Comparison of ENCODE assay signal across 16 mouse cellular contexts in genomic region chr5:98523783-98524182, GRCm38 (mm10). TPM values are rescaled to one million over a fixed set of nuclear protein-coding genes. Genes with fewer than 3 reads are reported as not detected.
"Had no signal": no experiment of that assay in that cellular context is flagged by ENCODE, and none has a peak within 500 bp of the region (broad histone marks: within the 10 kb centered on the region; RNA-seq: fewer than 3 reads in every experiment).

No protein-coding gene starts in this region.

- H3K27me3 ChIP-seq: hindbrain, embryonic 12.5 days; limb, embryonic 12.5 days; liver, embryonic 12.5 days; lung, embryonic 15.5 days; midbrain, embryonic 12.5 days; neural tube, embryonic 13.5 days had no signal

- ATAC-seq: hindbrain, embryonic 16.5 days; inflammation-experienced regulatory T-cells, adult 6 months; liver, embryonic 12.5 days; midbrain, embryonic 16.5 days had no signal

- H3K9me3 ChIP-seq: hindbrain, embryonic 12.5 days; limb, embryonic 12.5 days; liver, embryonic 12.5 days; lung, embryonic 15.5 days; midbrain, embryonic 12.5 days; neural tube, embryonic 13.5 days had no signal

- H3K9ac ChIP-seq: hindbrain, embryonic 12.5 days; limb, embryonic 12.5 days; liver, embryonic 12.5 days; lung, embryonic 15.5 days; midbrain, embryonic 12.5 days; neural tube, embryonic 13.5 days had no signal

- H3K27ac ChIP-seq: hindbrain, embryonic 12.5 days; layer of hippocampus, adult 2 months; limb, embryonic 12.5 days; liver, embryonic 12.5 days; lung, embryonic 15.5 days; midbrain, embryonic 12.5 days; neural tube, embryonic 13.5 days had no signal

- H3K4me1 ChIP-seq: hindbrain, embryonic 12.5 days; limb, embryonic 12.5 days; liver, embryonic 12.5 days; lung, embryonic 15.5 days; midbrain, embryonic 12.5 days; neural tube, embryonic 13.5 days had no signal

- H3K4me2 ChIP-seq: hindbrain, embryonic 12.5 days; limb, embryonic 12.5 days; liver, embryonic 12.5 days; lung, embryonic 15.5 days; midbrain, embryonic 12.5 days; neural tube, embryonic 13.5 days had no signal

- H3K4me3 ChIP-seq: hindbrain, embryonic 12.5 days; layer of hippocampus, adult 2 months; limb, embryonic 12.5 days; liver, embryonic 12.5 days; lung, embryonic 15.5 days; midbrain, embryonic 12.5 days; neural tube, embryonic 13.5 days had no signal

- DNase-seq: lung, postnatal 14 days; right cerebral cortex, postnatal 14 days; thymus, adult 18-20 months; thymus, postnatal 14 days had no signal

- H3K36me3 ChIP-seq: hindbrain, embryonic 12.5 days; limb, embryonic 12.5 days; liver, embryonic 12.5 days; lung, embryonic 15.5 days; midbrain, embryonic 12.5 days; neural tube, embryonic 13.5 days had no signal

RNA-seq across cellular contexts. Expression of gene Gm11111, which starts 28.7 kb away (rescaled TPM):
- polyA plus RNA-seq: hindbrain, embryonic 12.5 days; hindbrain, embryonic 16.5 days; inflammation-experienced regulatory T-cells, adult 6 months; limb, embryonic 12.5 days; liver, embryonic 12.5 days; liver, embryonic 16.5 days; lung, embryonic 15.5 days; midbrain, embryonic 12.5 days; midbrain, embryonic 16.5 days; neural tube, embryonic 13.5 days; small intestine, adult 2 months had no signal
